ENCODE assay signal across 17 mouse cellular contexts in the genomic region with DNA sequence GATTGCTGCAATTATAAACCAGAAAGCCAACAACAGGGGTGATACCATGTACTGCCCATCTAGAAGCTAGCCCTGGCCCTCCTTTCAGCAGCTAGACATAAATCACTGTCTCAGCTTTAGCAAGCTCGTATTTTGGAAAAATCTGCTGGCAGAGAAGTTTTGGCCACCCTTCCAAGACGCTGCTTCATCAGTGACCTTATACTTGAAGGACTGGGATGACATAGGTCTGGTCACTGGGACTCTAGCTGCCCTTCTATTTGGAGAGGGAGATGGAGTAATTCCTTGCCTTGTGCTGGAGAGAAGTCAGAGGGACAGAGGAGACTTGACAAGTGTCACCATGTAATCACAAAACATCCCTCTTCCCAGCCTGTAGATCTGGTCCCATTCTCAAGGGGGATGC. TPM values are rescaled to one million over a fixed set of nuclear protein-coding genes. Genes with fewer than 3 reads are reported as not detected.
"Had no signal": no experiment of that assay in that cellular context is flagged by ENCODE, and none has a peak within 500 bp of the region (broad histone marks: within the 10 kb centered on the region; RNA-seq: fewer than 3 reads in every experiment).

No protein-coding gene starts in this region.

- DNase-seq: cerebellum, adult 9-10 months; cerebellum, adult 9-11 months; cerebellum, postnatal 10 days; cerebellum, postnatal 14 days; cerebellum, postnatal 25 days; cerebellum, postnatal 36 days; embryo, embryonic 11 days; forebrain, postnatal 0 days; gastrocnemius, adult 2 months; gastrocnemius, postnatal 10 days; gastrocnemius, postnatal 14 days; gastrocnemius, postnatal 25 days; gastrocnemius, postnatal 36 days; heart, adult 2 months had no signal

RNA-seq across cellular contexts. Expression of a gene that starts 40.1 kb away (rescaled TPM):
- total RNA-seq: common myeloid progenitor, adult 5-6 weeks; granulocyte monocyte progenitor cell, adult 5-6 weeks had no signal
- polyA plus RNA-seq: erythroblast, embryonic 14.5 days had no signal
